Mouse (Mus musculus) lung, postnatal 0 days (tissue): Measurements from ENCODE around the gene Tsc22d4.

Source experiments
- CTCF ChIP-seq: IDR thresholded peaks from 2 replicates; pipeline ENCODE4 v1.5.1; 2016; ENCODE audit warnings: antibody characterized with exemption, mild to moderate bottlenecking
- EP300 ChIP-seq: IDR thresholded peaks from 2 replicates; pipeline ENCODE4 v1.6.1; 2016; ENCODE audit warnings: antibody characterized with exemption, mild to moderate bottlenecking, control low read depth

- TF ChIP-seq CTCF (no peak), EP300 (no peak)
Observed at GRCm38 (mm10) chr5:137742048-137742447, 3.5 kb upstream of the Tsc22d4 start.
